Mouse (Mus musculus): ENCODE data around the gene Col4a4. TPM values are rescaled to one million over a fixed set of nuclear protein-coding genes. Genes with fewer than 3 reads are reported as not detected.

The Col4a4 gene
- total and polyA plus RNA-seq, 2 experiments from 2014 or later = 0.22 to 0.29 TPM

DNA sequence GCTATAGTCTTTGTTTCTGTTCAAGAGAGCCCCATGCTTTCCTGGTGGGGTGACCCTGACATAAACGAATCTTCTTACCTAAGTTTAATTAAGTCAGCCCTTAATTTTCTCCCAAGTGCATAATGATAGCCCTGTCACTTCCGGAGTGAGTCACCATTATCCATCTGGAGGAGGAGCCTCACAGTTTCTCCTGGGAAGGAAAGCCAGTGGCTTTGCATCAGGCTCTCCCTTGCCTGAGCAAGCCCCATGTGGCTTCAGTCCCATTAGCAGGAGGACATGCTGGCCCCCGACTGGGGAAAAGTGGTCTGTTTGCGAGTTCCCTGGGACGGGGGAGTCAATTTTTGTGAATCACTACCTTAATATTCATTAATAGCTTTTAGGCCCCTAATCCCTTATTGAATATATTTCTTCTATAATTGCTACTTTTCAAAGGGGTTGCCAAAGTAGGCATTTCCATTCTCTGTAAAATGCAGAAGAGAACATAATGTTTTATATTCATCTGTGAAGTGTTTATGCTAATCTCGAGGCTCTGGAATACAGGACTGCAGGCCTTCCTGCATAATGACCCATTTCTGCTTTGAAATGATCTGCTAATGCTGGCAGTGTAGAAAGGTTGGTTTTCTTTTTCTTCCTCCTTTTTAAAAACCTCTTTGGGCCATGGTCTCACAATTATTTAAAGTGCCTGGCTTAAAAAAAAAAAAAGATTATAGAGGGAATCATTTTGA is 134.6 kb downstream of the Col4a4 start:
- Histone ChIP-seq H3K4me3 (ENCODE audit: low read depth, low read length) (no peak overlapping the region), H3K9ac (no peak overlapping the region), H3K27me3 (ENCODE audit: insufficient read depth, low read length) (no peaks in the 10 kb centered on the region), H3K4me1 (ENCODE audit: insufficient read depth) (0 out of 2 replicates have a peak, but pooled peaks cover 2% of the 10 kb centered on the region), H3K9me3 (ENCODE audit: low read length) (no peaks in the 10 kb centered on the region), H3K36me3 (ENCODE audit: insufficient read depth) (no peaks in the 10 kb centered on the region), H3K4me2 (ENCODE audit: low read depth) (no peak overlapping the region), H3K27ac (ENCODE audit: low read depth, low read length) (no peak overlapping the region)
- ATAC-seq (peak; percentile 78; the same call in 1 of the 2 replicates), DNase-seq (peak; percentile 27)
- TF ChIP-seq CTCF (IDR thresholded peaks at IDR 0.05; ENCODE audit: low read depth) = no peak
- WGBS = 5% methylated on average over 6 of the region's 6 CpGs

DNA sequence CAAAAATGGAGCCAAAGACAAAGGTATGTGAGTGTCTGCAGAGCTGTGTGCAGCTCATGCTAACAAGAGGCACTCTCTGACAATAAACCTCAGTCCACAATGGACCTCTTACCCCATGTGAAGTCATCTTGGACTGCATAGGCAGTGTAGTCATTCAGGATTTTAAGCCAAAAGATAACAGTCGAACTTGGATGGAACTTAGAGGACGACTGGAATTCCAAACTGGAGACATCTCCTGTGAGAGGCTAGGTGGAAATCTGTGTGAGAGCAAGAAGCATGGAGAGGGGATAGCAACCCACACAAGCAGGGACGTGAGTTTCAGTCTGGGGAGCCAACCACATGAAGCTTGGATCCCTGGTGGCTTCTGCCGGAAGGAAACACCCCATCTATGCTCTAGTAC is 136.8 kb downstream of the Col4a4 start:
- no peak for TF ChIP-seq CTCF (IDR thresholded peaks at IDR 0.05; ENCODE audit: low read depth)
- Histone ChIP-seq H3K36me3 (ENCODE audit: insufficient read depth) (no peaks in the 10 kb centered on the region), H3K27ac (ENCODE audit: low read depth, low read length) (no peak overlapping the region), H3K4me2 (ENCODE audit: low read depth) (no peak overlapping the region), H3K9ac (no peak overlapping the region), H3K4me1 (ENCODE audit: insufficient read depth) (0 out of 2 replicates have a peak, but pooled peaks cover 2% of the 10 kb centered on the region), H3K9me3 (ENCODE audit: low read length) (no peaks in the 10 kb centered on the region), H3K4me3 (ENCODE audit: low read depth, low read length) (no peak overlapping the region), H3K27me3 (ENCODE audit: insufficient read depth, low read length) (no peaks in the 10 kb centered on the region)
- 88% methylated on average over 4 of the region's 4 CpGs for WGBS
- ATAC-seq (no peak), DNase-seq (no peak)

DNA sequence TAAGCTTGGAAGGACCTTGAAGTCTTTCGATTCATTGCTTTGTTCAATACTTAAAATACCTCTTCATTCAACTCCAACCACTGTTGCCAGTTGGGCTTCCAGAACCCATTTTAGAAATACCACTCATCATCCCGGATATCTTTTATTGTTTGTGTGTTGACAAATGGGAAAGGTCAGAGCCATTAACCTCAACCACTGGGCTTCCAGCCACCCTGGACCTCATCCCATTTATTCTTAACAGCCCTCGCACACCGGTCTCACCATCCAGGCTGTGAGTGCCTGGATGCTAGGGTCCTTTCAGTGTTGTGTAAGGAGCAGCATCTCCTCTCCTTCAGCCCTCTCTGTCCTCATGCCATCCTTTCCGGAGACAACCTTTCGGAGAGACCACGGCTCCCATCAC is 140.6 kb downstream of the Col4a4 start:
- TF ChIP-seq CTCF (IDR thresholded peaks at IDR 0.05; ENCODE audit: low read depth) = no peak
- Histone ChIP-seq H3K27me3 (ENCODE audit: insufficient read depth, low read length) (no peaks in the 10 kb centered on the region), H3K4me2 (ENCODE audit: low read depth) (no peak overlapping the region), H3K9me3 (ENCODE audit: low read length) (no peaks in the 10 kb centered on the region), H3K9ac (no peak overlapping the region), H3K4me3 (ENCODE audit: low read depth, low read length) (no peak overlapping the region), H3K4me1 (ENCODE audit: insufficient read depth) (no peaks in the 10 kb centered on the region), H3K27ac (ENCODE audit: low read depth, low read length) (no peak overlapping the region), H3K36me3 (ENCODE audit: insufficient read depth) (no peaks in the 10 kb centered on the region)
- WGBS = 89% methylated on average over 7 of the region's 7 CpGs
- DNase-seq (no peak), ATAC-seq (no peak)

DNA sequence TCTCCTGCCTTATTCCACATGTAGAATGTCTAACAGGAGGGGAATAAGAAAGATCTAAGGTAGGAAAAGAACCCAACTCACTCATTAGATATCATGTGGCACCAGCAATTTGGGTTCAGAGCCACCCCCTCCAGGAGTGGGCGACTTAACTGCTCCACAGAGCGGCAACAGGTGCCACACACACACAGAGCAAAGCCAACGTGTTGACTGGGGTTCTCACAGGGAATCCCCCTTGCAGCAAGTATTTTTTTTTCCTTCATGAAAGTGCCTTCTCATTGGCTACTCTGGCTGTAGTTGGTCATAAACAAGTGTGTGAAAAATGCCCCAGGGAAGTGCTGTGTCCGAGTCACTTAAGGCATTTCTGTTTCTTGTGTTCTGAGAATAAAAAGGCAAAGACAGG is 143.1 kb downstream of the Col4a4 start:
- DNase-seq (no peak), ATAC-seq (no peak)
- Histone ChIP-seq H3K4me1 (ENCODE audit: insufficient read depth) (no peaks in the 10 kb centered on the region), H3K36me3 (ENCODE audit: insufficient read depth) (no peaks in the 10 kb centered on the region), H3K4me3 (ENCODE audit: low read depth, low read length) (no peak overlapping the region), H3K27ac (ENCODE audit: low read depth, low read length) (no peak overlapping the region), H3K27me3 (ENCODE audit: insufficient read depth, low read length) (no peaks in the 10 kb centered on the region), H3K9ac (no peak overlapping the region), H3K9me3 (ENCODE audit: low read length) (no peaks in the 10 kb centered on the region), H3K4me2 (ENCODE audit: low read depth) (no peak overlapping the region)
- no peak for TF ChIP-seq CTCF (IDR thresholded peaks at IDR 0.05; ENCODE audit: low read depth)
- 76% methylated on average over 4 of the region's 4 CpGs for WGBS

DNA sequence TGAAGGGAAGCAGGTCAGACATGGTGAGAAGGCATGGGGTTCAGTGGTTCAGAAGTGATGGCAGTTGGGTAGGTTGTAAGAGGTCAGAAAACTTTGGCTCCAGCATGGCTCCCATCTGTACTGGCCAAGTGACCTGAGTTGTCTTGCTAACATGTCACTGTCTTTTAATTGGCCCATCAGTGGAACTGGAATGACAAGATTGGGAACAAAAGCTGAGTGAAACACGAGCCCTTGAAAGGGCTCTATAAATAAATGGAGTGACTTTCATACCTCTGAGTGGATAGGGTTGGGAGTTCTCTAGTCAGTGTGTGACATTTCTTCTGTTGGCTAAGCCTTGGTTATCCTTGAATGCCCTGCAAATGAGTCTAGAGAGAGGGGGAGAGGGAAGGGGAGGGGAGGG is 146.5 kb downstream of the Col4a4 start:
- Histone ChIP-seq H3K27me3 (ENCODE audit: insufficient read depth, low read length) (no peaks in the 10 kb centered on the region), H3K36me3 (ENCODE audit: insufficient read depth) (no peaks in the 10 kb centered on the region), H3K27ac (ENCODE audit: low read depth, low read length) (no peak overlapping the region), H3K4me2 (ENCODE audit: low read depth) (no peak overlapping the region), H3K4me1 (ENCODE audit: insufficient read depth) (no peaks in the 10 kb centered on the region), H3K9me3 (ENCODE audit: low read length) (no peaks in the 10 kb centered on the region), H3K9ac (no peak overlapping the region), H3K4me3 (ENCODE audit: low read depth, low read length) (no peak overlapping the region)
- TF ChIP-seq CTCF (IDR thresholded peaks at IDR 0.05; ENCODE audit: low read depth) = no peak
- DNase-seq (no peak), ATAC-seq (no peak)
- 63% methylated on average over 1 of the region's 1 CpGs for WGBS

DNA sequence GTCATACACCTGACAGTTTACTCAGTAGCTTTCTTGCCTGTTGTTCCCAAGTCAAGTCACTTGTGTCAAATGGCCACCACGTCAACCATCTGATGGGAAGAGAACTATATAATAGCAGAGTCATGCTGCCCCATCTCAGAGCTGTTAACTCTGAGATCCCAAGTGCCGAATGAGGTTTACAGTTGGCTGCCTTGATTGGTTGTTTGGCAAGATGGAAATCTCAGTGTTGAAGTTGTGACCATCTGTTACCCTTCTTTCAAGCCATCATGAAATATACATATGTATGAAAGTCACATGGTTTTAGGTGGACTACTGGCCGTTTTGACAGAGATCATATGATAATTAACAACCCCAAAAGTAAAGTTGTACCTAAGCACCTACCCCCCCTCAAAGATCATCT is 149.4 kb downstream of the Col4a4 start:
- Histone ChIP-seq H3K4me3 (ENCODE audit: low read depth, low read length) (no peak overlapping the region), H3K9ac (no peak overlapping the region), H3K36me3 (ENCODE audit: insufficient read depth) (no peaks in the 10 kb centered on the region), H3K27me3 (ENCODE audit: insufficient read depth, low read length) (no peaks in the 10 kb centered on the region), H3K4me1 (ENCODE audit: insufficient read depth) (no peaks in the 10 kb centered on the region; the same call in 1 of the 2 replicates), H3K4me2 (ENCODE audit: low read depth) (no peak overlapping the region), H3K27ac (ENCODE audit: low read depth, low read length) (no peak overlapping the region), H3K9me3 (ENCODE audit: low read length) (no peaks in the 10 kb centered on the region)
- DNase-seq (no peak), ATAC-seq (peak; percentile 19; the same call in 1 of the 2 replicates)
- 44% methylated on average over 3 of the region's 3 CpGs for WGBS
- no peak for TF ChIP-seq CTCF (IDR thresholded peaks at IDR 0.05; ENCODE audit: low read depth)

DNA sequence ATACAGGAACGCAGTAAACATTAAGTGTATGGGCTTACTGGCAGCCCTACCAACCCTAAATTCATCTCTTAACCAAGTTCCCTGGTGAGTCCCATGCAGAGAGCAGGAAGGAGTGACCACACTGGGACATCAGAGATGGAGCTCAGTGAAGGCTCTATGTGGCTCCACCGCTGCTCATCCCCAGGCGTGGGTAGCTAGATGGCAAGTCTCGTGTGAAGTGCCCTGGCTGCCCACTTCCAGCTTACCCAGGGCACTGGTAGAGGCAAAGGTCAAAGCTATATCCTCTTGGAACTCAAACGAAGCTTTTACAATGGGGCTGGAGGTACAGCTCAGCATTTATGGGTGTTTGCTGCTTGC is 153.0 kb downstream of the Col4a4 start:
- no peak overlapping the region for H3K4me3 ChIP-seq (ENCODE audit: low read depth, low read length)
- no peak overlapping the region for H3K4me2 ChIP-seq (ENCODE audit: low read depth)
- H3K27me3 ChIP-seq (ENCODE audit: insufficient read depth, low read length) = no peaks in the 10 kb centered on the region
- WGBS = 75% methylated on average over 5 of the region's 5 CpGs
- H3K36me3 ChIP-seq (ENCODE audit: insufficient read depth) = no peaks in the 10 kb centered on the region
- peak; percentile 24 for ATAC-seq
- no peak for DNase-seq
- no peaks in the 10 kb centered on the region for H3K9me3 ChIP-seq (ENCODE audit: low read length)
- no peaks in the 10 kb centered on the region; the same call in 1 of the 2 replicates for H3K4me1 ChIP-seq (ENCODE audit: insufficient read depth)
- H3K27ac ChIP-seq (ENCODE audit: low read depth, low read length) = no peak overlapping the region
- TF ChIP-seq CTCF (IDR thresholded peaks at IDR 0.05; ENCODE audit: low read depth) = no peak
- H3K9ac ChIP-seq = no peak overlapping the region
